Mouse (Mus musculus) yolk sac, embryonic 10.5 days (tissue): ENCODE measurements at regions not wholly inside any gene's neighbourhood (a gene's known extent, or its start where the extent isn't known, plus 50 kb on each side); places are given as distances from the start of the nearest gene placed in this dataset.
"Not testable (repeated sequence)": the region's sequence is repeated elsewhere in the genome, so short reads cannot be mapped to it uniquely, and the experiment has no call there.

Experiments
- DNase-seq: peaks from one replicate; pipeline ENCODE4 v3.0.0-alpha.2; 2017; ENCODE audit warnings: low spot score

GRCm38 (mm10) chr8:126081279-126081678, 86.3 kb downstream of the Kcnk1 start:
- DNase-seq: no peak

- DNase-seq: no peak
Observed at GRCm38 (mm10) chr8:126082827-126083226, 87.9 kb downstream of the Kcnk1 start.

GRCm38 (mm10) chr8:126090772-126091171, 95.8 kb downstream of the Kcnk1 start:
- DNase-seq: no peak

GRCm38 (mm10) chr8:126094005-126094404, 99.0 kb downstream of the Kcnk1 start:
- peak; percentile 8 for DNase-seq

- no peak for DNase-seq
Observed at GRCm38 (mm10) chr8:126096056-126096455, 101.1 kb downstream of the Kcnk1 start.

GRCm38 (mm10) chr8:126096636-126097170, 101.7 kb downstream of the Kcnk1 start:
- no peak for DNase-seq

- no peak for DNase-seq
Observed at GRCm38 (mm10) chr8:126098886-126099285, 103.9 kb downstream of the Kcnk1 start.

- no peak for DNase-seq
Observed at GRCm38 (mm10) chr8:126099889-126100288, 104.9 kb downstream of the Kcnk1 start.

GRCm38 (mm10) chr8:126105043-126105442, 110.1 kb downstream of the Kcnk1 start:
- no peak for DNase-seq

GRCm38 (mm10) chr8:126126041-126126440, 131.1 kb downstream of the Kcnk1 start:
- no peak for DNase-seq

GRCm38 (mm10) chr8:126132076-126132475, 137.1 kb downstream of the Kcnk1 start:
- DNase-seq: no peak

- not testable (repeated sequence) for DNase-seq
Observed at GRCm38 (mm10) chr8:126132918-126133317, 137.9 kb downstream of the Kcnk1 start.

- DNase-seq: no peak
Observed at GRCm38 (mm10) chr8:126135100-126135499, 140.1 kb downstream of the Kcnk1 start.

GRCm38 (mm10) chr8:126135573-126135972, 140.6 kb downstream of the Kcnk1 start:
- no peak for DNase-seq

- DNase-seq: no peak
Observed at GRCm38 (mm10) chr8:126136946-126137345, 142.0 kb downstream of the Kcnk1 start.

GRCm38 (mm10) chr8:126137452-126137851, 142.5 kb downstream of the Kcnk1 start:
- DNase-seq: no peak

- no peak for DNase-seq
Observed at GRCm38 (mm10) chr8:126138645-126139545, 143.9 kb downstream of the Kcnk1 start.

- DNase-seq: no peak
Observed at GRCm38 (mm10) chr8:126139546-126139870, 144.5 kb downstream of the Kcnk1 start.

GRCm38 (mm10) chr8:126140998-126141397, 146.0 kb downstream of the Kcnk1 start:
- no peak for DNase-seq

GRCm38 (mm10) chr8:126151527-126151926, 146.8 kb upstream of the Slc35f3 start:
- DNase-seq: no peak

GRCm38 (mm10) chr8:126153955-126154354, 144.4 kb upstream of the Slc35f3 start:
- DNase-seq: peak; percentile 25

GRCm38 (mm10) chr8:126157452-126158185, 140.7 kb upstream of the Slc35f3 start:
- no peak for DNase-seq

GRCm38 (mm10) chr8:126159485-126159884, 138.9 kb upstream of the Slc35f3 start:
- DNase-seq: no peak
